Mouse (Mus musculus) heart, embryonic 10.5 days (tissue): ENCODE data around the gene Nop16. TPM values are rescaled to one million over a fixed set of nuclear protein-coding genes. Genes with fewer than 3 reads are reported as not detected.

ENCODE experiments used
- DNase-seq: peaks from one replicate; pipeline ENCODE4 v3.0.0-alpha.2; 2017; ENCODE audit warnings: low spot score
- H3K27ac ChIP-seq: fragments of 300-500 bp; sonication (generic); 2 replicates; pipeline ENCODE4 v1.5.1; 2016; ENCODE audit warnings: mild to moderate bottlenecking
- H3K27me3 ChIP-seq: fragments of 300-500 bp; sonication (generic); 2 replicates; pipeline ENCODE4 v1.6.1; 2016; ENCODE audit warnings: mild to moderate bottlenecking; ENCODE audit not compliant: poor library complexity, insufficient read depth, severe bottlenecking
- H3K36me3 ChIP-seq: fragments of 300-500 bp; sonication (generic); 2 replicates; pipeline ENCODE4 v1.6.1; 2016; ENCODE audit warnings: mild to moderate bottlenecking, moderate library complexity
- H3K4me1 ChIP-seq: fragments of 300-500 bp; sonication (generic); 2 replicates; pipeline ENCODE4 v1.6.1; 2016; ENCODE audit warnings: mild to moderate bottlenecking
- H3K4me3 ChIP-seq: fragments of 300-500 bp; sonication (generic); 2 replicates; pipeline ENCODE4 v1.5.1; 2016; ENCODE audit warnings: mild to moderate bottlenecking, moderate library complexity
- H3K9me3 ChIP-seq: fragments of 300-500 bp; sonication (generic); 2 replicates; pipeline ENCODE4 v1.6.1; 2016; ENCODE audit warnings: mild to moderate bottlenecking, moderate library complexity
- WGBS: fragments of 180-500 bp; shearing (Covaris S2); methylation state at CpG from one replicate; pipeline ENCODE4 v1.1.7; 2016; 5-methylcytosine and 5-hydroxymethylcytosine counted together
- polyA plus RNA-seq: library from polyadenylated mRNA; unstranded; fragments of >200 nt; fragmentation: Nextera tagmentation; extraction: Ambion mirVana; gene quantifications from 2 replicates; pipeline ENCODE4 v1.2.1, GENCODE M21; 2016

Nop16 gene
- polyA plus RNA-seq, 1 experiment from 2014 or later: 112 TPM

- WGBS: 2% methylated on average over 24 of the region's 24 CpGs
- H3K27ac ChIP-seq: peak overlapping the region; percentile 93
- no peaks in the 10 kb centered on the region for H3K9me3 ChIP-seq
- peak overlapping the region; percentile 89 for H3K4me3 ChIP-seq
- no peak for DNase-seq
- H3K27me3 ChIP-seq: no peaks in the 10 kb centered on the region
- H3K4me1 ChIP-seq: peaks cover 19% of the 10 kb centered on the region
- H3K36me3 ChIP-seq: peaks cover 36% of the 10 kb centered on the region
These were observed 385 bp downstream of the Nop16 start for GRCm38 (mm10) chr13:54589414-54589995.

DNA sequence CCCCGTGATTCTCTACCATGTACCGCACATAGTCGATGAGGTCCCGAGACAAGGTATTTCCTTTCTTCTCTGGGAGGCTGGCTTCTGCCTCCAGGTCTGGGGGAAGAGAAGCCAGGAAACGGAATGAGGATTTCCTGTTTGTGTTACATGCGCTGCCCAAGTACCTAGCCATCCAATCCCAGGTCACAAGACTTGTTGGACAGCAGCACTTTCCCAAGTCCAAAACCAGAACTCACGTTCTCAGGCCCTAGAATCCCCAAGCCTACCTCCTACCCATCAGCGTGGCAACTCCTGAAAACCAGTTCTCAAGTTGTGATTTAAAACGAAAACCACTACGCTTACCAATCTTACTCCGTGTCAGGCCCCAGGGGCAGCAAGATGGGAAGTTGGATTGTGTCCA lies 4.1 kb downstream of the Nop16 start:
- whole genome bisulfite sequencing: 78% methylated on average over 11 of the region's 11 CpGs
- H3K36me3 ChIP-seq: peaks cover 69% of the 10 kb centered on the region
- DNase-seq: no peak

DNA sequence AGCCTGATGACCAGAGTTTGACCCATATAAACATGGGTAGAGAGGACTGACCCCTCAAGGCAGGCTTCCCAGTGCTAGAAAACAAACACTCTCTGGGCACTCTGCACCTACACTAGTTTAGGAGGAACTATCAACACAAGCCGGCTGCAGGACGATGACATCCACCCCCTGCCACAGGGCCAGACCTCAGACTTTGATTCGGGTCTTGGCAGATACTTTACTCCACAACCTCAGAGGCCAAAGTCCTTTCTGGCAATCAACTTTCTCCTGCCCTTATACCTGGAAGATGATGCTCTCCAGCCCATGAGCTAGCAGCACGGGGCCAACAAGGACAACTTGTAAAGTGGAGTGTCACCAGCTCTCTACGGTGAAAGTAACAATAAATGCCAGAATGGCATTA lies 7.0 kb downstream of the Nop16 start:
- 91% methylated on average over 5 of the region's 5 CpGs for WGBS
- H3K36me3 ChIP-seq: peaks cover 91% of the 10 kb centered on the region
- H3K27me3 ChIP-seq: no peaks in the 10 kb centered on the region
- H3K9me3 ChIP-seq: no peaks in the 10 kb centered on the region
- DNase-seq: no peak
- no peaks in the 10 kb centered on the region for H3K4me1 ChIP-seq
- H3K27ac ChIP-seq: no peak overlapping the region
- H3K4me3 ChIP-seq: no peak overlapping the region

More for the DNA sequence above, 4.1 kb downstream of the Nop16 start:
- Histone ChIP-seq H3K27ac (no peak overlapping the region), H3K27me3 (no peaks in the 10 kb centered on the region), H3K4me1 (peaks cover 9% of the 10 kb centered on the region; the same call in 1 of the 2 replicates), H3K9me3 (no peaks in the 10 kb centered on the region), H3K4me3 (no peak overlapping the region)

- peaks cover 92% of the 10 kb centered on the region for H3K36me3 ChIP-seq
These were observed 7.8 kb downstream of the Nop16 start for GRCm38 (mm10) chr13:54582126-54582525.

DNA sequence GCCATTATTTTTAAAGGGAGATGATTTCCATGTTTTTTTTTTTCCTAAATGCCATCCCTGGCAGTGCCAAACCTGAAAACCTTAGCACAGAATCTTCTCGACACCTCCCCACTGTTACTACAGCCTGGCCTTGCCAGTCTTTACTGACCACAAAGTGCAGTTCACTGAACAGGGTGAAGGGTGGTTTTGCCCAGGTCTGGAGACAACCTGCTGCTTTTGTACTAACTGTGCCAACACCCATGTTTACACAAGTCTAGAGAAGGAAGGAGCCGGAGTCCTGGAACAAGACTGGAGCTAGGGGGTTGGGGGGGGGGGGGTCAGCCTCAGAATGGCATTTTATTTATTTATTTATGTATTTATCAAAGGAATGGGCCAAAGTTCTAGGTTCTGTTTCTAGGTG lies 8.5 kb downstream of the Nop16 start:
- no peak for DNase-seq
- Histone ChIP-seq H3K9me3 (no peaks in the 10 kb centered on the region), H3K27me3 (no peaks in the 10 kb centered on the region), H3K36me3 (peaks cover 93% of the 10 kb centered on the region), H3K27ac (no peak overlapping the region), H3K4me1 (no peaks in the 10 kb centered on the region), H3K4me3 (no peak overlapping the region)
- WGBS: 77% methylated on average over 2 of the region's 2 CpGs

More at GRCm38 (mm10) chr13:54582126-54582525, 7.8 kb downstream of the Nop16 start:
- no peak overlapping the region for H3K27ac ChIP-seq
- no peaks in the 10 kb centered on the region for H3K9me3 ChIP-seq
- no peaks in the 10 kb centered on the region for H3K27me3 ChIP-seq
- no peak for DNase-seq
- WGBS: 79% methylated on average over 10 of the region's 10 CpGs
- H3K4me1 ChIP-seq: no peaks in the 10 kb centered on the region
- H3K4me3 ChIP-seq: no peak overlapping the region

DNA sequence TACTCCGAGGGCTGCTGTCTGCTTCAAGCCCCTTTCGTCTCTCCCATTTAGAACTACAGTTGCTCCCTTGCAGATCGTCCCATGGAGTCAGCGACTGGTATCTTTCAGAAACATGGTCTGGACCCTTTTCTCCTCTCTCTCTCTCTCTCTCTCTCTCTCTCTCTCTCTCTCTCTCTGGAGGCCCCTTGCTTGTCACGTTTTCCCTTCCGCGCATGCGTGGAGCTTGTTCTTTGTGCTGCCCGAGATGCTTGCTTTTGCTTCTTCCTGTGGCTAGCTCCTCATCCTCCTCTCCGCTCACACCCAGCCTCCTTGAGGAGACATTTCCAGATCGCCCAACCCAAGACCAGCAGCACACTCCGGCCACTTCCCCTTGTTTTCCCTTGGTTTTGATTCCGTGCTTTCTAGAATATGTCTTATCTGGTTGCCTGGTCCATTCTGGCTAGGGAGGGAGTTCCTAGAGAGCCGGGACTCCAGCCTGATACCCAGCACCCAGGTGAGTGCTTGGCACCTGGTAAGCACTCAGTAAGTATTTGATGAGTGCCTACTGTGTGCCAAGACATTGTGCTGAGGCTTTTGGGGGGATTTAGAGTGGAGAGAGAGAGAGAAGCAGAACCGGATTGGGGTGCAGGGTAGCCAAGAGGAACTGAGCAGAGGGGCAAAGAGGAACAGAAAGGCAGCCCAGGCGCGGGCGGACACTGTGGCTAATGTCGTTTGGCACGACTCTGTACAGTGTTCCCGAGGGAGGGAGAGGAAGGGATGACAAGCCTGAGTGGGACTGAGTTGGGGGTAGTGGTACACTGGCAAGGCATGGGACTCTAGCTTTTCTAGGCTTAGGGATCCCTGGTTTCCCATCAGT lies 12.0 kb downstream of the Nop16 start:
- H3K4me3 ChIP-seq: no peak overlapping the region
- peaks cover 61% of the 10 kb centered on the region for H3K36me3 ChIP-seq
- DNase-seq: no peak
- no peaks in the 10 kb centered on the region for H3K9me3 ChIP-seq
- H3K4me1 ChIP-seq: peaks cover 16% of the 10 kb centered on the region
- no peak overlapping the region for H3K27ac ChIP-seq
- 80% methylated on average over 21 of the region's 21 CpGs for WGBS
- H3K27me3 ChIP-seq: peaks cover 6% of the 10 kb centered on the region; the same call in 1 of the 2 replicates

DNA sequence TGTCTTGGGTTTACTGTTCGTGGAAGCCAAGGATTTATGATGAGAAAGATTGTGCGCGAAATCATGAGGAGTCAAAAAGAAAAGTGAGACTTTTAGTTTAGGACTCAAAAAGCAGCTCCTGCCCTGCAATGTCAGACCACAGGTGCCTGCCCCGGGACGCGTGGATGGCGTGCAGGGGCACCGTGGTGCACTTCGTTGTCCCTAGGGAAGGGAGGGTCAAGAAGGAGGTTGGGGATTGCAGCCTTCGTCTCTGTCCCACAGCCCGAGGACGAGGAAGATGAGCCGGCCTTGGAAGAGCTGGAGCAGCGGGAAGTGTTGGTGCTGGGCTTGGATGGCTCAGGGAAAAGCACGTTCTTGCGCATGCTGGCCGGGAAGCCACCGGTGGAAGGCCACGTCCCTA lies 14.4 kb downstream of the Nop16 start:
- Histone ChIP-seq H3K27ac (peak overlapping the region; percentile 97), H3K4me3 (peak overlapping the region; percentile 97), H3K36me3 (peaks cover 37% of the 10 kb centered on the region), H3K4me1 (peaks cover 20% of the 10 kb centered on the region), H3K27me3 (peaks cover 6% of the 10 kb centered on the region; the same call in 1 of the 2 replicates), H3K9me3 (no peaks in the 10 kb centered on the region)
- 5% methylated on average over 19 of the region's 19 CpGs for WGBS
- no peak for DNase-seq

GRCm38 (mm10) chr13:54574854-54575481 lies 14.9 kb downstream of the Nop16 start, which contains the start of gene Arl10:
Arl10 (plus strand) TSS chr13:54575015.
- Histone ChIP-seq H3K36me3 (peaks cover 33% of the 10 kb centered on the region), H3K4me1 (peaks cover 20% of the 10 kb centered on the region), H3K27me3 (peaks cover 6% of the 10 kb centered on the region; the same call in 1 of the 2 replicates), H3K9me3 (no peaks in the 10 kb centered on the region), H3K4me3 (peak within 1 kb of the TSS; percentile 97), H3K27ac (peak within 1 kb of the TSS; percentile 97)
- DNase-seq: peak; percentile 93
- WGBS: 0% methylated on average over 55 of the region's 55 CpGs

- Histone ChIP-seq H3K36me3 (peaks cover 11% of the 10 kb centered on the region), H3K27me3 (peaks cover 6% of the 10 kb centered on the region; the same call in 1 of the 2 replicates), H3K4me3 (no peak overlapping the region), H3K4me1 (peaks cover 20% of the 10 kb centered on the region), H3K9me3 (no peaks in the 10 kb centered on the region), H3K27ac (no peak overlapping the region)
- DNase-seq: no peak
- 79% methylated on average over 4 of the region's 4 CpGs for WGBS
These were observed 17.3 kb downstream of the Nop16 start for GRCm38 (mm10) chr13:54572621-54573020.

DNA sequence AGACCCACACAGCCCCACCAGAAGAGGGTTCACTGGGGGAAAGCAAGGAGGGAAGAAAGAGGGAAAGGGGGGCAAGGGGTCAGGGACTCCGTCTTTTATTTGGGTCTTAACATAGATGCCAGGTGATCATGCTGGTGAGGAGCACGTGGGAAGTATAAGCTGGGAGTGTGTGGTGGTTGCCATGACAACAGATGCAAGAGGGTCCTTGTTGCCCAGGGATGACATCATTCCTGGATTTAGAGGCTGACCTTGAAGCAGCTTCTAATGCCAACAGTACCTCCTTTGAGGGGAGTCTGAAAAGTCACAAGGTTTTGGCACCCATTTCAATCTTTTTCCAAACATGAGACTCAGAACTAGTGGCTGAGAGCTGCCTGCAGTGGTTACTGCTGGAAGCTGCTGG lies 18.3 kb downstream of the Nop16 start:
- no peak overlapping the region for H3K4me3 ChIP-seq
- peaks cover 2% of the 10 kb centered on the region; the same call in 1 of the 2 replicates for H3K36me3 ChIP-seq
- DNase-seq: no peak
- peaks cover 20% of the 10 kb centered on the region for H3K4me1 ChIP-seq
- WGBS: 47% methylated on average over 2 of the region's 2 CpGs
- no peaks in the 10 kb centered on the region for H3K9me3 ChIP-seq
- peaks cover 6% of the 10 kb centered on the region; the same call in 1 of the 2 replicates for H3K27me3 ChIP-seq
- no peak overlapping the region; the same call in 1 of the 2 replicates for H3K27ac ChIP-seq

GRCm38 (mm10) chr13:54570736-54571135 lies 19.2 kb downstream of the Nop16 start:
- Histone ChIP-seq H3K27ac (no peak overlapping the region), H3K27me3 (peaks cover 6% of the 10 kb centered on the region; the same call in 1 of the 2 replicates), H3K4me3 (no peak overlapping the region), H3K9me3 (no peaks in the 10 kb centered on the region), H3K36me3 (no peaks in the 10 kb centered on the region), H3K4me1 (peaks cover 17% of the 10 kb centered on the region)
- no peak for DNase-seq
- WGBS: 74% methylated on average over 4 of the region's 4 CpGs

DNA sequence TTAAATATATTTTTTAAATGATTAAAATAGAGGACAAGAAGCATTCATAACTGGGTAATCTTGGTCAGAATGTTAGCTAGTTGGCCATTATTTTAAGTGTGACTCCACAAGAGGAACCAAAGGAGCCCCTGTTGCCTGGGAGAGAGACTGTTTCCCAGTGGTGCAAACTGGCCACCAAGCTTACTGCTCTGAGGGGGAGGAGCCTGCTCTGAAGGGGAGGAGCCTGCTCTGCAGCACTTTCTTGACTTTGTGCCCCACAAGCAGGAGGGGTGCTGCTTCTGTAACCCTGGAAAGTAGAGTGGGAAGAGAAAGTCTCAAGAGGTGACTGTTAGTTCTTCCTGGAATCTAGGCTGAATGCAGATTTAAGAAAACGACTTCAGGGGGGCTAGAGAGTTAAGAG lies 20.6 kb downstream of the Nop16 start:
- H3K36me3 ChIP-seq: no peaks in the 10 kb centered on the region
- peaks cover 6% of the 10 kb centered on the region; the same call in 1 of the 2 replicates for H3K27me3 ChIP-seq
- no peak overlapping the region for H3K27ac ChIP-seq
- no peak for DNase-seq
- no peak overlapping the region for H3K4me3 ChIP-seq
- WGBS: 52% methylated on average over 1 of the region's 1 CpGs
- peaks cover 13% of the 10 kb centered on the region for H3K4me1 ChIP-seq
- no peaks in the 10 kb centered on the region for H3K9me3 ChIP-seq

- Histone ChIP-seq H3K27ac (no peak overlapping the region), H3K4me3 (no peak overlapping the region), H3K4me1 (peaks cover 15% of the 10 kb centered on the region), H3K27me3 (peaks cover 4% of the 10 kb centered on the region; the same call in 1 of the 2 replicates), H3K9me3 (no peaks in the 10 kb centered on the region), H3K36me3 (no peaks in the 10 kb centered on the region)
- no peak for DNase-seq
- 39% methylated on average over 5 of the region's 5 CpGs for WGBS
These were observed 21.5 kb downstream of the Nop16 start for GRCm38 (mm10) chr13:54568380-54568779.
